Mouse (Mus musculus): ENCODE measurements at regions not wholly inside any gene's neighbourhood (a gene's known extent, or its start where the extent isn't known, plus 50 kb on each side); places are given as distances from the start of the nearest gene placed in this dataset.
A peak's percentile ranks its signal among the peaks of the same experiment; 100 is the strongest.

GRCm38 (mm10) chr15:57542630-57543029 lies 65.2 kb upstream of the Slc22a22 start:
- peak in 1 of 2 experiments; percentile 36 for DNase-seq

DNA sequence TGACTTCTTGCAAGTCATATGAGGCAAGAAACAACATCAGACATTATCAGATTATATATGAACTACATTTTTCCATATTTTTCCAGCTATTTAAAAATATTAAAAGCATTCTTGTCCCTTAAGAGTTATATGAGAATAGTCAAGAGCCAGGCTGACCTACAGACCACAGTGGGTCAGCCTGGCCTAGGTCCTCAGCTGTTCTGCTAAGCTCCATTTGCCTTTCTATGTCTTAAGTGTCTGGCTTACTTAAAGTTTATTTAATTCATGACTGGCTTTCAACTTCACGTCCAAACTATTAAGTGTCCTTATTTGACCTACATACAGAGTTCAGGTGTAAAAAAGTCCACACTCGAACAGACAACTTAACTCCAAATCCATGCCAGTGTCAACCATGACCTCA lies 58.1 kb upstream of the Slc22a22 start:
- DNase-seq = no peak

All from kidney, postnatal 25 days (tissue).